Mouse (Mus musculus): ENCODE measurements around the gene Id3.

Id3 gene

DNA sequence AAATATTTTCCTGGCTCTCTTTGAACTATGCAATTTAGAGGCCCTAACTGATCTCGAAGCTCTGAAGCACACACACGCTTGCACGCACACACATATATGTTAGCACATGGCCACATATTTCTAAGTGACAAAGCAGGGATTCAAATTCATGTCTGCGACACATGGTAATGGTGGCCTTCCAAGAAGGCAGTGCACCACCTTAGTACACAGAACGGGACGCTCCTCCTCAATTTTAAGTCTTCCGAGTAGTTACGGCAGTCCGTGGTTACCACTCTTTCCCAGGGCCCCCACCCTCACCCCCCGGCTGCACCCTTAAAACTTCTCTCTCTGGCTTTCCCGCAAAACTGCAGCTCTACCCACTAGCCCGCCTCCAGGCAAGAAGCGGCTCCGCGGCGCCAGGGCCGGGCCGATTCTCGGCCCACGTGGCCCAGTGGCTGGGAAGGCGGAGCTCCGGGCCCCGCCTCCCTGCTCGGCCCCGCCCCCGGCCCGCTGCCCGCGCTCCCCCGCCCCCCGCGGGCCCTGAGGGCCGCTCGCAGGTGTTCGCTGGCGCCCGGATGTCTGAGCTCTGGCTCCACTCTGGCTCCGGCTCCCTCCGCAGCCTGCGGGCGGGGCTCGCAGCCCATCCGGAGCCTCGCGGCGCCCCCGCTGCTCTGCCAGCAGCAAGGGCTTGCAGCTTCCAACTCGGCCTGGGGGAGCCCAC, 4.3 kb downstream of the Id3 start:
- peak; percentile 69 for DNase-seq (ENCODE audit: low spot score)

DNA sequence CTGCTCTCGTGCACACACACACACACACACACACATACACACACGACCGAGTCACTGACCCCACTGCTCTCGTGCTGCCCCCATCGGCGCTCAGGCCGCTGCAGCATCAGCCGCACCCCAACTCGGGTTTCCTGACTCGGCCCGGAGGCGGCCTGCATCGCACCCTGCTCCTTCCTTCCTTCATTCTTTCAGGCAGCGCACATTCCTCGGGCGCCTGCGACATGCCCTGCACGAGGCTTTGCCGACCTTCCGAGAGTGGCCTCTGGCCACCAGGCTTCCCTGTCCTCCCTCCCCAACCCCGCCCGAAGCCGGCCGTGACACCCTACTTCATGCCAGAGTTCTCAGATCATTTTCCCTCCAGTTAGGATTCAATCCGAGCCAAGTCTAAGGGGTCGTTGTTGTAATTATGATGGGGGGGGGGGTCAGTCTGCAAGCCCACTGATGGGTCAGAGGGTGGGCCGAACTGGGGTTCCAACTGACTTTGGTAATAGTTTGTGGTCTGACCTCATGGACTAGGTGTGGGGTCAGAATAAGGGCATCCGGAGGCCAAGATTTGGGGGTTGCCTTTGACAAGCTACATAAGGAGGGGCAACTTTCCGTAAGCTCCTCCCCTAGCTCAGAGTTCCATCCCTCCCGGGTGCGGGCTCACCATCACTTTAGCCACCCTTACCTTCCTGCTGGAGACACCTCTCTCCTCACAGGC, 5.2 kb downstream of the Id3 start:
- DNase-seq (ENCODE audit: low spot score): no peak

DNA sequence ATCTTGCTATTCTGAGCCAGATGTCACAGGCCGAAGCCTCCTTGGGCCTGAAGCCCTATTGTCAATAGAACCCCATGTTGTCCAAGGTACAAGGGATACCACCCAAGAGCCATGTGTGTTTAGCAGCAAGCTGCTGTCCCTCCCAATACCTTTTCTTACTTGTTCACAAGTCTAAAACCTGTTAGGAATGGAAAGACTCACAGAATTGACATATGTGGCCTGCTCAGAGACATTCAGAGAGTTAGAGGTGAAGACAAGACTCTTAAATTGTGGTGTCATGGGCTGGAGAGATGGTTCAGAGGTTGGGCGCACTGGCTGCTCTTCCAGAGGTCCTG, 5.7 kb downstream of the Id3 start:
- DNase-seq (ENCODE audit: low spot score): no peak

DNA sequence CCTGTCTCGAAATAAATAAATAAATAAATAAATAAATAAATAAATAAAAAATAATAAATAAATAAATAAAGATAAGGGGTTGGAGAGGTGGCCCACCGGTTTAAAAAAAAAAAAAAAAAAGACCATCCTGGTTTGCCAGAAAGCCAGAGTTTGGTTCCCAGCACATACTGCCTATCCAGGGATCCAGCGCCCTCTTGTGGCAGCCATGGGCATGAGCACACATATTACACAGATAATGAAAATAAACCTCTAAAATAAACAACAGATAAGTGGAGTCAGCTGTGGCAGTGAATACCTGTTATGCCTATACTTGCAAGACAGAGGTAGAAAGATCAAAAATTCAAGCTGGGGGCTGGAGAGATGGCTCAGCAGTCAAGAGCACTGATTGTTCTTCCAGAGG, 6.4 kb downstream of the Id3 start:
- DNase-seq (ENCODE audit: low spot score): no peak

DNA sequence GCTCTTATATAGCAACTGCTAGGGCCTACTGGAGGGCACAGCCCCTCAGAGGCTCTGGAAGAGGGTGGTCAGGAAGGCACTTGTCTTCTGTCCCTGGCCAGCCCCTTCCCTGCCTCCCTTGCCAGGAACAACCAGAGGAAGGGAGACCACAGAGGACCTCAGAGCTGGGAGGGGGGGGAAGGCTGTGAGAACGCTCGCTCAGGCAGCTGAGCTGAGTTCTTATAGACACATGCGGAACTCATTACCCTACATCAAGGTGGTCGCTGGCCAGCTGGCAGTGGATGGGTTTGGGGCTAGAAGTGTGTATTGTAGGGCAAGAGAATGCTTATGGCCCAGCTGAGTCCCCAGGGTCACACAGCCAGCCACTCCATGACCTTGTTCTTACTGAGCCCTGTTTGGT, 7.3 kb downstream of the Id3 start:
- no peak for DNase-seq (ENCODE audit: low spot score)

DNA sequence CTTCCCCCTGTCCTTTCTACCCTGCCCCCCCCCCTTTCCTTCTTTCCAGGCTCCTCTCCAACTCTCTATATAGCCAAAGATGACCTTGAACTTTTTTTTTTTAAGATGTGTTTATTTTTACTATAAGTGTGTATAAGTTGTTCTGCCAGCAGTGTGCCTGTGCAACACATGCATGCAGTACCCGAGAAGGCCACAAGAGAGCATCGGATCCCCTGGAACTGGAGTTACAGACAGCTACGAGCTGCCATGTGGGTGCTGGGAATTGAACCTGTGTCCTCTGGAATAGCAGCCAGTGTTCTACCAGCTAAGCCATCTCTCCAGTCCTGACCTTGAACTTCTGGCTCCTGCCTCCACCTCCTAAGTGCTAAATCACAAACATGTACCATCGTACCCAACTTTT, 9.5 kb downstream of the Id3 start:
- DNase-seq (ENCODE audit: low spot score): no peak

DNA sequence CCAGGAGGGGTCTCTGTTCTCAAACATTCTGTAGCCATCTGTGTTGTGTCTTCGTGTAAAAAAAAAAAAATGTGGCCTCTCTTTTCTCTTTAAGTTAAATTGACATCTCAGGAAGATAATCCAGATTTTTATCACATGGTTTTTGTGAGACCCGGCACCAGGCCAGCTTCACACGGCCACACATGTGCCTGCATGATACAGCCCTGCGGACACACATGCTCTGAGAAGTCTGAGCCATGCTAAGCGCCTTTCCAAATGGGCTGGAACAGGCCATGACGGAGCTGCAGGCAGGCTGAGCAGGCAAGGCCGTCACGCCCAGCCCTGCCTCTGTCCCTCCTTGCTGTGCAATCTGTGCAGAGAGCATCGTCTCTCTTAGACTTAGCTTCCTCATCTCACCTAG, 11.2 kb downstream of the Id3 start:
- DNase-seq (ENCODE audit: low spot score): no peak

DNA sequence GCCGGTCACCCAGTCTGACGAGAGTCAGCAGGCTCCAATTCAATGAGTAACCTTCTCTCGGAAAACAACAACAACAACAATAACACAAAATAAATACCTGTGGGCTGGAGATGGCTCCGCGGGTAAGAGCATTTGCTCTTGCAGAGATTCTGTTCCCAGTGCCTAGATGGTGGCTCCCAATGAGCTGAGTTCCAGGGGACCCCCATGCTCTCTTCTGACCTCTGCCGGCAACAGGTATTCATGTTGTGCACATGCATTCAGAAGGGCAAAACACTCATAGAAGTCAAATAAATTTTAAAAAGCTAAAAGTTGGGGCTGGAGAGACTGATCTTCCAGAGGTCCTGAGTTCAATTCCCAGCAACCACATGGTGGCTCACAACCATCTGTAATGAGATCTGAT, 15.2 kb downstream of the Id3 start:
- DNase-seq (ENCODE audit: low spot score): no peak

DNA sequence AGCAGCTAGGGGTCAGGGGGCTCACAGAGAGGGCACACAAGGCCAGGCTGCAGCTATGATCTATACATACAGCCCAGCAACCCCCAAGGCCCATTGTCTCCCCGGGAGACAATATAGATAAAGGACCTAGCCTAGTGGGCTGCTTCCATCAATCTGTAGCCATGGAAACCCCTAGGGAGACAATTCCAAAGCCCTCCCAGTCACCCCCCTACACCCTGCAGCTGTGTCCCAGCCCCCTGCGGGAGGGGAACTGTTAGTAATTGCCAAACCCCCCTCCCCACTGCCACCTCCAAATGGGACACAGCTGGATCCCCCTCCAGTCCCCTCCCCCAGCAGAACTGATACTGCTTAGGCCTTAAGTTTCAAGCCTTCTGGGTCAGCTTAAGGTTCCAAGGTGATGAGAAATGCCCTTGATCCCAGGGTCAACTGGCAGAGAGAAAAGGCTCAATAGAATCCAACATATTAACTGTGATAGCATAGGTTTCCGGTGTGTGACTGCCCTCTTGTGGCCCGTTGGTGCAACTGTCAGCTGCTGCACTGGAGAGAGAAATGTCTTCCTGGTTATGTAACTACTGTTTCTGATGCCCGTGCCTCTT, 16.6 kb downstream of the Id3 start:
- peak; percentile 72 for DNase-seq (ENCODE audit: low spot score)

DNA sequence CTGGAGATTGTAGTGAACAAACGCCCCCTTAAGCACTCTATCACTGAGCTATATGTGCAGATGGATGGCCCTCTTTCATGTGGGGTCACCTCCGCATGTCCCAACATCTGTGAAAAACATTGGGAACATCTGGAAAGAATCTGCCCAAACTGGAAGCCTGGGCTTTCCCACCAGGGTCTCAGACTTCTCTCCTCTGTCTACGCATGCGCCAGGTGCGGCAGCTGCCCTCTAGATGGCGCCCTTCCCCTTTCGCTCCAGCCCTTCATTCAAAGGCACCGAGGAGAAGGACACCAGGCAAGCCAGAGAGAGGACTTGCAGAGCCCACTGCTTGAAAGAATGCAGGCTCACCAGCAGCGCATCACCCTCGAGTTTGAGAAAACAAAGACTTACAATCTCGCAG, 20.2 kb downstream of the Id3 start:
- DNase-seq (ENCODE audit: low spot score): peak; percentile 79

DNA sequence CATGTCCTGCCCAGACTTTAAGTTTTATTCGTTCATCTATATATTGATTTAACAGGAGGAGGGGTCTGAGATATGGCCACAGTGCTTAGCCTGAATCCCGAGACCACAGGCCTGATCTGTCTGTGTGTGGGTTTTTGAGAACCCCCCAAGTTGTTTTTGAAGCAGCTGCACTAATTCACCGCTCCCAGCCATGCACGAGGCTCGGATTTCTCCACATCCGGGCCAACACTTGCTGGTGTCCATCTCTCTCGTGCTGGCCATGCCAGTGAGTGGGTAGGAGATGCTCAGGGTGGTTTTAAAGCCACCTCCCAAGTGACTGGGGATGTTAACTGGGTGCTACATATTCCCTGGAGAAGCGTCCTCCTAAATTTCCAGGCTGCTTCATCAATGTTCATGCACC, 21.7 kb downstream of the Id3 start:
- no peak for DNase-seq (ENCODE audit: low spot score)

DNA sequence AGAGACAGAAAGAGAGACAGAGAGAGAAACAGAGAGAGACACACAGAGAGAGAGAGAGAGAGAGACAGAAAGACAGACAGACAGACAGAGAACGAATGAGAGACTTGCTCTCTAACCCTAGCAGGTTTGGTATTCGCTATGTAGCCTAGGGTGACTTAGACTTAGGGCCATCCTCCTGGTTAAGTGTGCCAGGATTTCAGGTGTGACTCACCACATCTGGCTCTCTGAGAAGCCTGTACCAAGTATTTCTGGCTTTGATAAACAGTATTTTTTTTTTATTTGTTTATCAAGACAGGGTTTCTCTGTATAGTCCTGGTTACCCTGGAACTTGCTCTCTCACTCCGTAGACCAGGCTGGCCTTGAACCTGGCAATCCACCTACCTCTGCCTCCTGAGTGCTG, 24.4 kb downstream of the Id3 start:
- no peak for DNase-seq (ENCODE audit: low spot score)

DNA sequence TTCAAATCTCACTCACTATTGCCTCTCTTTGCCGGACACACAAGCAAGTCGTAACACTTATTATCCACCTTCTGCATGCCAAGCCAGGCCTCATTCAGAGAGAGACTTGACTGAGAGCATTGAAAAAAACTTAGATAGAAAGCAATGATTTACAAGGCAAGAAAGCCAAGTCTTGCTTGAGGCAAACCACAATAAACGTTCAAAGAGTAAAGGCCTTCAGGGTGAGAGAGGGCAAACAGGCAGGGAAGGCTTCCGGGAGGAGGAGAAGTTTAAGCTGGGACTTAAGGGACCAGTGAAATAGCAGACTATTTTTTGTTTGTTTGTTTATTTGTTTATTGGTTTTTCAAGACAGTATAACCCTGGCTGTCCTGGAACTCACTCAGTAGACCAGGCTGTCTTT, 27.1 kb downstream of the Id3 start:
- DNase-seq (ENCODE audit: low spot score): no peak

DNA sequence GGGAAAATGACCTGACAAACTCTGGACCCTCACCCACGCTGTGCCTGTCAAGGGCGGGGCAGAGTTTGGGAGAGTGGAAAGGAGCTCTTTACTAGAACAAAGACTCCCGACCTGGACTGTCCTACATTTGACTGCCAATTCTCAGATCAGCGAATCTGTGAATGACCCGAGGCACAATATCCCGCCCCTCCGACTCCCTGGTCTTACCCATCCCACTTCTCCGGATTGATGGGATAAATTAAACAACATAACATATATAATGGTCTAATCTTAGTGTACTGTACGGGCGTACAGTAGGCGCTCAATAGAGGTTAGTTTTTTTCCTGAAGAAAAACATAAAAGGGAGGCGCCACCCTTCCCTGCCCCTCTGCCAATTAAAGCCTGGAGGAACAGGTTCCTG, 28.2 kb downstream of the Id3 start:
- DNase-seq (ENCODE audit: low spot score): no peak

DNA sequence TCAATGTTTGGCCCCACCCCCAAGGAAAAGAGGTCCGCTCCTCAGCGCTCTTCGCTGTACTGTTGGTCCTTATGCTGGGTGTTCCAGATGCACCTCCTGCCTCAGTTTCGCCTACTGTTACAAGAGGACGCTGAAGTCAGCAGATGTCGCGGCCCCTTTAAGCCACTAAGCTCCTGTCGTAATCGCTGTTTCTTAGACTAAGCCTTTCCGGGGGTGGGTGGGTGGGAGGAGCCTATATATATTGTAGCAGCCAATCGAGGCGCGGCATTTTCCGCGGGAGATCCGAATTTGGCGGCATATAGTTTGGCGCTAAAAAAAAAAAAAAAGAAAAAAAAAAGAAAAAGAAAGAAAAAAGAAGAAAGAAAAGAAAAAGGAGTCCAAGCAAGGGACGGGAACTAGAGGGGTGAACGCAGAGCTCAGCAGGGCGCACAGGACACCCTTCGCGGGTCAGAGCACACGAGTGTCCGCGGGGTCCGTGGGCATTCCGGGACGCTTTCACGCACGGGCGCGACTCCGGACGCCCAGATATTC, 28.8 kb downstream of the Id3 start, which contains the start of gene E2f2:
TSS of gene E2f2 (plus strand) at position 384 of the 531 bp plus-strand sequence.
- peak; percentile 66 for DNase-seq (ENCODE audit: low spot score)

DNA sequence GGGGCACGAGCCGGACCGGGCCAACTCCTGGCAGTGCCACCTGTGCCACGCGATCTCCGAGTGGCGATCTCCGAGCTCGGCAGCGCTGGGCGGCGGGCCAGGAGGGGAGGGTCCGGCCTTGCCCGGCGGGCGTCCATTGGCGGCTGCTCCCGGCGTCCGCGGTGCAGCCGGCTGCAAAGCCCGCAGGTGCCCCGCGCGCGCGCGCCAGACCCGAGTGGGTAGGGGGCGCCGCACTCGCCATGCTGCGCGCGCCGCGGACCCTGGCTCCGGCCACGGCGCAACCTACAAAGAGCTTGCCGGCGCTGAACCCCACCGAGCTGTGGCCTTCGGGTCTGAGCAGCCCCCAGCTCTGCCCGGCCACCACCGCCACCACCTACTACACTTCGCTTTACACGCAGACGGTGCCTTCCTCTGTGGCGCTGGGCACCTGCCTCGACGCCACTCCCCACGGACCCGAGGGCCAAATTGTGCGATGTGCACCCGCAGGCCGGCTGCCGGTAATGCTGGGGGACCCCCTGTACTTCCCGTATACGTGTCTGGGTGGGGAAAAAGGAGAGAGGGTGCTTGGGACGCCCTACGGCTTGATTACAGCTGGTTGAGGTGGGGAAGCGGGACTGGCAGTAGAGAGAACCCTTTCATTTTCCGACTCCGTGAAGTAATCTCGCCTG, 29.4 kb downstream of the Id3 start:
- peak; percentile 67 for DNase-seq (ENCODE audit: low spot score)

DNA sequence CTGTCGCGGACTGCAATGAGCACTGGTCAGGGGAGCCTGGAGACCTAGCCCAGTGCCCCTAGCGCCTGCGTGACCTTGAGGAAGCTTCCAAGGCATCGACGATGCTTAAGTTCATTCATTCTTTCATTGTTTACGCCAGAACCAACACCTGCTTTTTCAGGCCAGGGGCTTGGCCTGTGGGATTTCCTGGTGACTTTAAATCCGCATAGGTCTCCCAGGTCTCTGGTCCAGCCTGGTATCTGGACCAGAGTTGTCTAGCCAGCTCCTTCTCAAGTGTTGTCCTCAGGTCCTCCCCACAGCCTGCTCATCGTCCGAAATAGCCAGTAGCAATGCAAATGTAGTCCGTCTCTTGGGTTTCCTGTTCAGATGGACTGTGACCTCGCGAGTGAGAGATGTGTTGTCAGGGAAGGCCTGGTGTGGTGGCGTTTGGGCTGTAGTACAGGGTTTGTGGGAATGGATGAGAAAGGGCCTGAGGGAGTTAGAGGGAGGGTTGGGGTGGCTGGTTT, 30.0 kb downstream of the Id3 start:
- DNase-seq (ENCODE audit: low spot score): no peak

DNA sequence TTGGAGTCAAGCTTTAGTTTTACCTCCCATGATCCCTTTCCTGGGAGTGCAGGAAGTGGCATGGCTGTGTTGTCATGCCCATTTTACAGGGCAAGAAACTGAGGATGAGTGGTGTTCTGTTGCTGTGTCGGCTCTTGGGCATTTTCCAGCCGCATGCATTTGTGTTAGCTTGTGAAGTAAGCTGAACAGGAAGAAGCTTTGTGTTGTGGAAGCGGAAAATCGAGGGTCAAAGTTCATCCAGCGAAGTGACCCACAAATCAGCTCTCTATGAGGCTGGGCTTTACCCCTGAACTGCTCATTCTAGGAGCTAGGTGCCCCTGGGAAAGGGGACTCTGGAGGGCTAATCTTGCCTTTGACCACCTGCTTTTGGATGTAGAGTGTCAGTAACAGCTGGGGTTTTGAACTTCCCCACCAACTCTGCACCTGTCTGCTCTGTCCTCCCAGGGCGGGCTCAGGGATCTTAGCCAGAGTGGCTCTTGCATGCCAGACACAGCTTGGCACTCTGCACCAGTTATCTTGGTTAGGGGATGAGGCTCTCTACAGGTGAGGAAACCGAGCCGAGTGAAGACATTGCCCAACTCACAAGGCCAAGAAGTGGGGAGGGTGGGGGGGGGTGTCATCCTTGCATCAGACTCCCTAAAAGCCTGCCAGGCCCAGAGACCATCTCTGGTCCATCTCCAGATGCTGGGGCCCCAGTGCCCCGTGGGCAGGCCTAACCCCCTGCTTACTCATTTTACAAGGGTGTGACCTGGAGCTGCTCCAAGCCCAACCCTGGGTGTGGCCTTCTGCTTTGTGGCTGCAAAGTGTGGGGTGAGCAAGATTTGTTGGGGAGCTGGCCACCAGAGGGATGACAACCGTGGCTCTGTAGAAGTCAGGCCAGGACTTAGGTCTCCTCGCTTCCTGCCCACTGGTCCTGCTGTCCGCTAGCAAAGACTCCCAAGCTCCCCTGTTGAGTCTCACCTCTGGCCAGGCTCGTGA, 31.2 kb downstream of the Id3 start:
- DNase-seq (ENCODE audit: low spot score): peak; percentile 87

DNA sequence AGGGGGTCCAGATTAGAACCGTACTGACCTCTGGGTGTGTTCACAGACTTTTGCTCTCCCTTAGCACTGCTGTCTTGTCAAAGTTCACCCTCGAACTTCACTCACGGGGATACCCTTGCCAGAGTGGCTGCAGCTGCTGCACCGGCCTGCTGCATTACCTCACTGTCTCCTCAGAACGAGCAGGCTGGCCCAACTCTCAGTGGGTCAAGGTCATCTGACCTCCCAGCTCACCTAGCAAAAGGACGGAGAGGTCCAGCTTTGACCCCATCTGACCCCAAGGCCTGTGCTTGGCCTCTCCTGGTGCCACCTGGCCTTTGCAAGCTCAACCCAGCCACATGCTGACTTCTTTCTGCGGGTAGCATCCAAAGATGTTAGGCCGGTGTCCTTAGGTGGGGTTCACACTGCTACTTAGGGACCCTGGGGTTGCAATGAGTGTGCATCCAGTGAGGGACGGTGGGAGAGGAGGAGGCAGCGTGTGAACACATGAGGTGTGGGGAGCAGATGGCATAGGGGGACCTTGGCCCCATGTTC, 32.8 kb downstream of the Id3 start:
- DNase-seq (ENCODE audit: low spot score): no peak

DNA sequence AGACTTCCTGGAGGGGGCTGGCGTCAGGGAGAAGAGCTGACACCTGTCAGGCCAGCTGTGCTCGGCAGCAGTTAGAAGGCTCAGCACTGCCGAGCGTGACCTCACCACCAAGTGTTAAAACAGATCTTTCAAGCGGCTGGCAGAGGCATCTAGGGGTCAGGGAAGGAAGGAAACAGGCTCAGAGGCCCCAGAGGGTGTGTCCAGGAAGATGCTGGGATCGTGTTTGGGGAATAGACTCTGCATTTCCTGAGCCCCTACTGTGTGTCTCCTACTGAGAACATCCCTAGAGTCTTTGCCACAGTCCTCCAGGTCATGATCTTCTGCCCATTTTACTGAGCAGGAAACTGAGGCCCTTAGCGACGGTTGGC, 33.9 kb downstream of the Id3 start:
- DNase-seq (ENCODE audit: low spot score): peak; percentile 74
